Mouse (Mus musculus) lung, adult 18-20 months (tissue): ENCODE measurements around the gene Scarb1.
"Not testable (repeated sequence)": the region's sequence is repeated elsewhere in the genome, so short reads cannot be mapped to it uniquely, and the experiment has no call there.

ENCODE experiments used
- DNase-seq, 2 experiments: peaks; one replicate each; pipeline ENCODE4 v3.0.0; 2022; ENCODE audit warnings: mixed read lengths in 2 of 2

Gene Scarb1

DNA sequence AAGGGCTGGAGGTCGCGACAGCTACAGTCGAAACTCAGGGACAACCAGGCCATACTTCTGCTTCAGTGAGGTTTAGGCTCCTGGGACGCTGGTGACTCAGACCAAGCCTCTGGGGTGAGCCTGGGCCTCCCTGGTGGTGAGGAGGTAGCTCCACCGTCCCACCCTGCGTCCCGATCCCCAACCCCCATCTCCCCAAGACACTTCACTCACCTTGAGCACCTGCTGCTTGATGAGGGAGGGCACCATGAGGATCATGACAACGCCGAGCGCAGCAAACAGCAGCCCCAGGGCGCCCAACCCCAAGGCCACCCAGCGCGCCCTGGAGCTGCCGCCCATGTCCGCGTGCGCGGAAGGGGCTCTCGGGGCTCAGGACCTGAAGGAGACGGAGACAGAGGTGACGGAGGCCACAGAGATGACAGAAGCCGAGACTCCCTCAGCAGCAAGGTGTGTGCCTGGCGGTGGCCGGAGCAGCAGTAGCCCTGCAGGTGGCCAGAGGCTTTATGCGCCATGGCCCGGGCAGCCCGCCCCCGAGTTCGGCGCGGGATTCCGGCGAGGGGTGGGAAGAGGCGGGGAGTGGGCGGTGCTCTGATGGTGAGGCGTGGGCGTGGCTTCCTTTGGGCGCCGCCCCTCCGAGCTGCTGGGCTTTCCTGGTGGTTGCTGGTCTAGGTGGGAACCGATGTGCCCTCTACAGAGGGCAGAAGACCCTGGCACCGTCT, at the start of gene Scarb1:
TSS of gene Scarb1 (minus strand) at position 548 of the 716 bp plus-strand sequence.
- DNase-seq: peak; percentile 85 to 89

DNA sequence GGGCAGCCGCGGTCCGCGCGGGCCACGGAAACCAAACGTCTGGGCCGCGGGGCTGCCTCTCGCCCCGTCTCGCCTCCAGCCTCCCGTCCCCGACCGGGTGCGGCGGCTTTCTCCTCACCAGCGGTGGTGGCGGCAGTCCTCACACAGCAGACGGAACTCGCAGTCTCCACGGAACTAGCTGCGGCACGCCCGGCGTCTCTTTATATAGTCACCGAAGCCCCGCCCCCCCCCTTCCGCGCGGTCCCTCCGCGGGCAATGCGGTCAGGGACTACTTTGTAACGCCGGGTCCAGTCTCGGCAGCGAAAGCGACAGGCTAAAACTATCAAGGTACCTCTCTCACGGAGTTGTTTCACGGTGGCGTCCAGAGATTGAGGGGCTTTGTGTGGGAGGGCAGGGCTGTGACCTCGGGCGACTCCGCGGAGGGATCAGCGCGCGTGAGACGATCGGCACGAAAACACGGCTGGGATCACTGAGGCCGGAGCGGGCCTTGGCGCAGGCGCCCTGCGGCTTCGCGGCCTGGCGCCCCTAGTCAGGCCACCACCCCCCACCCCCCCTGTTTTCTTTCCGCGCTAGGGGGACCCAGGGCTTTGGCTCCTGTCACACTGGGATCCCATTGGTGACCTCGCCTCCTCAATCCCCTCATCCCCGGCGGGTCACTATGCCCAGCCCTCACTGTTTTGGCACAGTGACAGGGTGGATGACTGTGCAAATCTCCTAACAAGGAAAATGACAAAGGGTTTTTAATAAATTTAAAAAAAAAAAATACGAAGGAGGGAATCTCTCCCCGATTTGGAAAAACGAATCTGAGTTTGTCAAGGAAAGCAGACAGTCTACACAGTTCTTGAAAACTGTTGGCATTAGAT, 48.9 kb upstream of the Scarb1 start, which contains the start of gene Ubc:
TSS of gene Ubc (minus strand) at position 624 of the 863 bp plus-strand sequence.
- DNase-seq: peak; percentile 94 to 96

DNA sequence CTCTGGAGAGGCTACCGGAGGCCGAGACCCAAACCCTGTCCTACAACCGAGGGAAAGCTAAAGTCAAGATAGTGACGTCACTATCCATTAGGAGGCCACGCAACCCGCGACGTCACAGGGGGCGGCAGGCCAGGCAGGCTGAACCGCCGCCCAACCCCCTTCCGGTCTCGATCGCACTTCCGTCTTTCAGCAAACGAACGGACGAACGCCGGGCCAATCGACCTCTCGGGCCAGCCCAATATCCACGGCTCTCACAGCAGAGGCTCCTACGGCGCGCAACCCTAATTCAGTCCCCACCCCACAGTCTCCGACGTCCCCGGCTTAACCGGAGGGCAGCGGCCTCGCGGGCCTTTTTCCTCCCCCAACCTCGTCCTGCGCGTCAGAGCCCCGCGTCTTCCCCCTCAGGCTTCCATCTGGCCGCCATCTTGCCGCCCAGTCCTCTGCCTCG, 48.3 kb upstream of the Scarb1 start, which contains the start of gene Gm10382:
TSS of gene Gm10382 (plus strand) at position 192 of the 448 bp plus-strand sequence.
- peak; percentile 86 to 90 for DNase-seq

DNA sequence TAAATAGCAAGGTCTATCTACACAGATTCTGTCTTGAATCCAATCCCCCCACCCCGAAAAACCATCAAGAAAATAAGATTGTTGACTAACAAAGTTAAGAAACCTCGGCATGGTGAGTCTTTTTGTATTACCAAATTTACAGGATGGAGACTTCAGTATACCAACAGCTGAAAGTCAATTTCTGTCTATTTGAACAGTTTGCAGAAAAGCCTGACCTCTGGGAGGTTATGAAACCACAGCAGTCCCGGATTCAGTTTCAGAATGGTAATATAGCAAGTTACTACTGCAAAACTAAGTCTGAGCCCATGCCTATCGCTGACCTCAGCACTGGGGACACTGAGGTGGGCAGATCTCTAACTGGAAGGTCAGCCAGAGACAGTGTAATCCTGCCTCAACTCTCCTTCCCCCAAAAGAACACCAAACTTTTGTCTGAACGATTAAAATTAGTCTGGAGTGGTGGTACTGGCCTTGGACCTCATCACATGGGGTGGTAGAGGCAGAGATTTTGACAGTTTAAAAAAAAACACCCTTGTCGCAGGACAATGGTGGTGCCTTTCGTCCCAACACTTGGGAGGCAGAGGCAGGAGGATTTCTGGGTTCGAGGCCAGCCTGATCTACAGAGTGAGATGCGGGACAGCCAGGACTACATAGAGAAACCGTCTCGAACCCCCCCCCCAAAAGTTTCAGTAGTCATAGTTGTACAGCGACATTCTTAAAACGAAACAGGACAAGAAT, 47.6 kb upstream of the Scarb1 start:
- DNase-seq: no peak

DNA sequence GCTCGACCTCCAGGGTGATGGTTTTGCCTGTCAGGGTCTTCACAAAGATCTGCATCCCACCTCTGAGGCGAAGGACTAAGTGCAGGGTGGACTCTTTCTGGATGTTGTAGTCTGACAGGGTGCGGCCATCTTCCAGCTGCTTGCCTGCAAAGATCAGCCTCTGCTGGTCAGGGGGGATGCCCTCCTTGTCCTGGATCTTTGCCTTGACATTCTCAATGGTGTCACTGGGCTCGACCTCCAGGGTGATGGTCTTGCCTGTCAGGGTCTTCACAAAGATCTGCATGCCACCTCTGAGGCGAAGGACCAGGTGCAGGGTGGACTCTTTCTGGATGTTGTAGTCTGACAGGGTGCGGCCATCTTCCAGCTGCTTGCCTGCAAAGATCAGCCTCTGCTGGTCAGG, 46.4 kb upstream of the Scarb1 start:
- not testable (repeated sequence) for DNase-seq

DNA sequence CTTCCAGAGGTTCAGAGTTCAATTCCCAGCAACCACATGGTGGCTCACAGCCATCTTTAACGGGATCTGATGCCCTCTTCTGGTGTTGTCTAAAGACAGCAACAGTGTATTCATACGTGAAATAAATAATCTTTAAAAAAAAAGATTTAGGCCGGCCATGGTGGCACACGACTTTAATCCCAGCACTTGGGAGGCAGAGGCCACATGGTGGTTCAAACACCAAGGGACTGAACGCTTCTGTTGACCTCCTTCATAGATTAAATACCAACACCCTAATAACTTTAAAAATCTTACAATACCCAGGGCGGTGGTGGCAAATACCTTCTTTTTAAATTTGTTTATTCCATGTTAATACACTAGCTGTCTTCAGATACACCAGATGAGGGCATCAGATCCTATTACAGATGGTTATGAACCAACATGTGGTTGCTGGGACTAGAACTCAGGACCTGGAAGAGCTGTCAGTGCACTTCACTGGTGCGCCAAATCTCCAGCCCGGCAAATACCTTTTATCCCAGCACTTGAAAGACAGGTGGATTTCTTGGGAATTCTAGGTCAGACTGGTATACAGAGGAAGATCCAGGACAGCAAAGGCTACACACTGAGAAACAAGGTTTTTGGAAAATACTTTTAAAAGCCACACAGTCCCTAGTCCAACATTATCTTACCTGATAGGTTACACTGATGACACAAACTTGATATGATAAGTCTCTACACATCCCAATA, 44.5 kb upstream of the Scarb1 start:
- DNase-seq: no peak

DNA sequence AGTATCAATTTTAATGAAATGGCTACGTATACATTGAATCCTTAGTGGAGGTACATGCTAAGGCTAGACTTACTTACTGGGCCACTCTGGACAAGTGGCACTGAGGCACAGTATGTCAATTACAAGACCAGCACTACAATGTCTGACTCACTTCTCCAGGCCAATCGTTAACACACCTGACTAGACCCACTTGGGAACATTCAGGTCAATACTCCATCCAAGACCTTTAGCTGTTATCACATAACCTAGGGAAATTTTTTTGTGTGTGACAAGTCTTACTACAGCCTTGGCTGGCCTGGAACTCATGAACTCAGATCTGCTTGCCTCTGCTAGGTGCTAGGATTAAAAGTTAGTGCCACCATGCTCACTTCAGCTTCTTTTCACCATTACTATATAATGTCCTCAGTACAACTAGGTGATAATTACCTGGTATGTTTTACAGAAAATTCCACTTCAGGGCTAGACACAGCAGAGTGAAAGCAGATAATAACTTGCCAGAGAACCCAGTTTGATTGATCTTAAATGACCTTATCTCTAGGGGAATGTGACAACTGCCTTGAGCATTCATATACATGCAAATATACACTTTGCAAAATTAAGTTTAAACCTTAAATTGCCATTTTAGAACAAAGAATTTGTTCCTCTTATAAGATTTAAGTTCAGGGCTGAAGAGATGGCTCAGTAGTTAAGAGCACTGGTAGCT, 43.8 kb upstream of the Scarb1 start:
- no peak for DNase-seq

DNA sequence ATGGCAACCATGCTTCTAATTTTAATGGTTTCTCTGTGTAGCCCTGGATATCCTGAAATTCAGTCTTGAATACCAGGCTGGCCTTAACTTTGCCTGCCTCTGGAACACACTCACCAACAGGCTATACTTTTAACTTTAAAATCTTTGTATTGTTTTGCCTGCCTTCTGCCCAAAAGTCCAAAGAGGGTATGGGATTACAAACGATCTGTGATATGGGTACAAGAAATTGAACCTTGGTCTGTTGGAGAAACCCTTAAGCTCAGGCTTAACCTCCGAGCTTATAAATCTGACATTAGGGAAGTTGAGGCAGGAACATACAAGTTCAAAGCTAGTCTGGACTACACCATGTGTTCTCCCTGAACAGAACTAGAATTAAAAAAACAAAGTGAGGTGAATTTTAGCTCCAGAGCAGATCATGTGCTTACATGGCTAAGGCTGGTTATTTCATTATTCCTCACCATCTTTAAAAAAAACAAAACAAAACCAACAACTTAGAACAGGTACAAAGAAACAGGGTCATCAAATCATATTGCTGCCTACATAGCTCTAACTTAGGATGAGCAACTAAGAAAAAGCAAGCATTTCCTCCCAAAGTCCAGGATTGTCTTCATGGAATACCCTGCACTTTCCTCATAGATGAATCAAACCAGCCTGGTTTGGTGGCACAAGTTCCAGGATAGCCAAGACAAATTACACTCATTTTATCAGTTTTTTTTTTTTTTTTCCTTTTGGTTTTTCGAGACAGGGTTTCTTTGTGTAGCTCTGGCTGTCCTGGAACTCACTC, 42.9 kb upstream of the Scarb1 start:
- DNase-seq: no peak

DNA sequence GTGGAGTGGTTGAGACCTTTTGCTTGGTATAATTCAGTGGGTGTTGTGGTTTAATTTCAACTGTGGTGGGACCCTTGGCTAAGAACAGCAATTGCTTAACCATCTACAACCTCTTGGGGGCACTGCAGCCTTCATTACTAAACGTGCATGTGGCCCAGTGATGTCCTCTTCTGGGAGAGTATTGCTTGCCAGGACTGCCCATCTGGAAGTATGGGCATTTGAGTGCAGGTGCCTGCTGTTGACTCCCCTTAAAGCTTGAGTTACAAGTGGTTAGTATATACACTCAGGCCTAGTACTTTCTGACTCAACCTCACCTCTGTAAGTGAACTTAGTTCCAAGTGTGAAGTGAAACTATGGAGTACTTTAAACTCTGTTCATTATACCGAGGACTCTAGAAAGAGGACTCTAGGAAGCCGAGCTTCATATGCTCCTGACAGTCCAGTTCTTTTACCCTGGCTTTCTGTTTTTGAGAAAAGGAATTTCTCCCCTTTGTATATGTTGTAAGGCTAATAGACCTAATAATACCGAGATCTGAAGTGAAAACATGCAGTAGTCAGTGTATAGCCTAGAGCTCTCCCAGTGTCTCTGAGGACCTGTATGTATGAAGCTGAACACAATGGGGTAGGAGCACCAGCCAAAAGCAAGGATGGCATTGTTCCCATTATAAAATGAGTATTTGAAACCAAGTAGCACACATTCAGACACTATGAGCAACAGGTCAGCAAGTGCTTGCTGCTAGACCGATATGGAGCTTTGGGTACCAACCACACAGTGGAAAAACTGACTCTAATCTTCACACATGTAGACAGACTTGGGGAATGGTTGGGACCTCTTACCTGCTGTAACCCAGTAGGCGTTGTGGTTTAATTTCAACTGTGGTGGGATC, 42.0 kb upstream of the Scarb1 start:
- DNase-seq: peak; percentile 50 to 70

DNA sequence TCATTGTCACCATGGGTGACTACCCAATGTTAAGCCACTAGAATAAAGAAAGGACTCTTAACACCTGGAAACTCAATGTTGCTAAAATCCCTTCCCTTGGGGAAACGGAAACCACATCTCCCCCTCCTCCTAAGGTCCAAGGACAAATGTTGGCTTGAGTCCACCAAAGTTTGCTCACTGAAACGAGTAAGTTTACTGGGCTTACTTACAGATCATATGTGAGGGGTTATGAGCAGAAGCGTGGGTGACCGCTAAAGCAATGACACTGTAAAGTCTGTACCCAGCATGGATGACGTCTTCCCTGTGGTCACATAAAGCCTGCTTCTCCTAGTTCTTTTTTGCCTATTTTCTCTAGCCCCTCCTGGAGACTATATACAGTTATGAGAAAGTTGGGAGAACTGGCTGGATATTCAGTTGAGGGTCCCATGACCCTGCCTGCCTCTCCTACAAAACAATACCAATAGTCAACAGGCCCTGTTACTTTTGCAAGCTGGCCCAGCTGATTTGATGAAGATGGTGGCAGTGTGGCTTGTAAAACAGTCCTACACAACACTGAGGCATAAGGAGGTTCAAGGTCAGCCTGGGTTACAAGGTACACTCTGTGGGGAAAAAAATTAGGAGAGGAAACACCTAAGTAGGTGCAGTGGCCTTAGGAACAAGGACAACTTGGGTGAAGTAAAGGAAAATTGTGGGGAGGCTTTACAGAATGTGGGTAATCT, 41.2 kb upstream of the Scarb1 start:
- no peak for DNase-seq

DNA sequence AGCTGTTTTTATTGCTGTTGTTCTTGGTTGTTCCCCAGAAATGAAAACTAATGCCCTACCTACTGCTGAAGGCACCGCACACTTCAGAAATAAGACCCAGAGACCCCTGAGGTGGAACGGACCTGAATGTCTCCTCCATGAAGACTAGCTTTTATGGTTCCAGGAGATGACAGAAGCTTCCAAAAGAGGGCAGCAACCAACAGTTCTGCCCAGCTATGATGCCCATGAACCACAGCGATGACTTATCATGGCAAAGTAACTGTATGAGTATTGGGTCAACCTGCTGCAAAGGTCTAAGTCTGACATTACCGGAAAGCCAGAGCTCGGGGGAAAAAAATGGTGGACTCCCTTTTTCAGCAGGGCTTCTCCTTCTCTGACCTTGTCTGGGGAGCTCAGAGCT, 38.0 kb upstream of the Scarb1 start:
- no peak for DNase-seq

DNA sequence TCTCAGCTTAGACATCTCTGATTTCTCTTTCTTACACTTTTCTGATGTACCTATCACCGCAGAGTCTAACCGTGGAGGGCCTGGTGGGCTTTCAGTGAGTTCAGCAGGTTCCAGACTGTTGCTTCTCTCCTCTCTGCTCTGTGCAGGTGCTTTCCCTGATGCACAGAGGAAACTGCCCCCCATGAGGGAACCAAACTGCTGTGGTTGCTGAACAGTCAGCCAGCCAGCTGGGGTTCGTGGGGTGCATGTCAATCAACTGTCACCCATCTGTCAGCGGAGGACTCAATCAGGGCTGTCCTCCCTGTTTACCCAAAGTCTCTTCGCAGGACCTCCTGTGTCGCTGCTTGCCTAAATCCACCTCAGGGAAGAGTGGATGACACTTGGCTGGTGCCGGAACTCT, 36.3 kb upstream of the Scarb1 start:
- no peak for DNase-seq

DNA sequence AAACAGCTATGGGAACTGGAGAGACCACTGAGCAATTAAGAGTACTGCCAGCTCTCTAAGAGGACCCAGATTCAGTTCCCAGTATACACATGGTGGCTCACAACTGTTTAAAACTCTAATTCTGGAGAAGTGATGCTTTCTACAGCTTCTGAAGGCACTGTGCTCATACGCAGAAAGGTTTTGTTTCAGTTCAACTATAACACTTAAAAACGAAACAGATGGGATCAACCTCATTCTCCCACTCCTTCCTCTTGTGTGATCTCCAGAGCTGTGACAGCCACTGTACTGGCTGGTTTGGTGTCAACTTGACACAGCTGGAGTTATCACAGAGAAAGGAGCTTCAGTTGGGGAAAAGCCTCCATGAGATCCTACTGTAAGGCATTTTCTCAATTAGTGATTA, 35.0 kb upstream of the Scarb1 start:
- no peak for DNase-seq

DNA sequence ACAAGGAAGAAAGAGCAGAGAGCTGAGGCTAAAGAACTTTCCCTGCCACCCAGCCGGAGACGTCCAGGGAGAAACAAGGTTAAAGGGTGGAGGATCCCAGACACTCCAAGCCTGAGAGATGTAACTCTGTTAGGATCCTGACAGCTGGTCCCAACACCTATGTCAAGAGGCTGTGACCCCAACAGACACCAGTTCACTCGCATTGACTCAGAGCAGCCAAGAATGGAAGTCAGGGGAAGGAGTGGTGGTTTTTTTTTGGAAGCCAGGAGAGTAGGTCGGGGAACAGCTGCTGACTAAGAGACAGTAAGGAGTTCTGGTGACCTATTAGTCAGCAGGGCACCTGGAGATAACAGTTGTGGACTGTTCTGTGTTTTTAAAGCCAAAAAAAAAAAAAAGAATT, 31.1 kb upstream of the Scarb1 start:
- no peak for DNase-seq

DNA sequence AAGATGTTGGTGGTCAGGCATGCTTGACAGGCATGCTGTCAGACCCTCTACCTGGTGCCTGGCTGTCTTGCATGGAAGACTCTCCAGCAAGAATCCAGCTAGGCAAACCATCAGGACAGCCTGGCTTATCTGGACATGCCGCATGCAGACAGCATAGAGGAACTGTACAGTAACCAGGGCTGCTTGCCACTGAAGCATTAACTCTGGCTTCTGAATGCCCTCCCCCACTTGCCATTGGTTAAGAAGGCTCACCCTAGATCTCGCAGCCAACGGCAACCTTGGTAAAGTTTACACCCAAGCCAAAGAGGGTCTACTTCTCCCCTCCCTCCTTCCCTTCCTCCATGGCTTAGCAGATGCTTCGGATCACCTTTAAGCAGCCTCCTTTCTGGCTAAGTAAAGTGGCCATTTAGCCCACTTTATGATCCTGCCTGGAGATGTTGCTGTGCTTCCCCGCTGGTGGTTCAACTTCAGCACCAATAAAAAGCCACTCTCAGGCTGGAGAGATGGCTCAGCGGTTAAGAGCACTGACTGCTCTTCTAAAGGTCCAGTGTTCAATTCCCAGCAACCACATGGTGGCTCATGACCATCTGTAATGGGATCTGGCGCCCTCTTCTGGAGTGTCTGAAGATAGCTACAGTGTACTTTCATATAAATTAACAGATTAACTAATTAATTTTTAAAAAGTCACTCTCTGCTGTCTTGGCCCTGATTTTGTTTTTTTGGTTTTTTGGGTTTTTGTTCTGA, 30.2 kb upstream of the Scarb1 start:
- no peak for DNase-seq

DNA sequence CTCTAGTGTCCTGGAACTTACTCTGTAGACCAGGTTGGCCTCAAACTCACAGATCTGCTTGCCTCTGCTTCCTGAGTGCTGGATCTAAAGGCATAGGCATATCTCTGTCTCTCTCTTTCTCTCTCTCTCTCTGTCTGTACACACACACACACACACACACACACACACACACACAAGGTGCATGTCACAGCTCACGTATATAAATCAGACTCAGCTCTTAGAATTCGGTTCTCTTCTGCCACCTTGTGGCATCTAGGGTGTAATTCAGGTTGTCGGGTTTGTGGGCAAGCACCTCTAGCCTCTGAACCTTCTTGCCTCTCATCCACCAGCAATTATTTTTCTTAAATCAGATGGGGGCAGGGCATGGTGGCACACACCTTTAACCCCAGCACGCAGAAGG, 27.7 kb upstream of the Scarb1 start:
- DNase-seq: peak; percentile 61 to 66

DNA sequence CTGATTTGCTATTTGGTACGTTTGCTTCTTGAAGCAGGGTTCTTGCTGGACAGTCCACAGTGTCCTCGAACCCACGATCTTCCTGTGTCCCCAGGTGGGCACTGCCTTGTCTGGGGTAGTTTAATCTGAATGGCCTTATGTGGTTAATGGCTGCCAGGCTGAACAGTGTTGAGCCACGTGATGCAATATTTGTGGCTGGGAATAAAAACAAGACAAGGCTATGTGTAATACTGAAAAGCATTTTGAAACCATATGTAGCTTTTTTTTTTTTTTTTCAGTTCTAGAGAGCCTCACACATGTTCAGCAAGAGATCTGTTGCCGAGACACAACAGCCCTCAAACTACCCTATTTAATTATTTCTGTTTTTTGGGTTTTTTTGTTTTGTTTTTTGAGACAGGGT, 27.3 kb upstream of the Scarb1 start:
- DNase-seq: no peak

DNA sequence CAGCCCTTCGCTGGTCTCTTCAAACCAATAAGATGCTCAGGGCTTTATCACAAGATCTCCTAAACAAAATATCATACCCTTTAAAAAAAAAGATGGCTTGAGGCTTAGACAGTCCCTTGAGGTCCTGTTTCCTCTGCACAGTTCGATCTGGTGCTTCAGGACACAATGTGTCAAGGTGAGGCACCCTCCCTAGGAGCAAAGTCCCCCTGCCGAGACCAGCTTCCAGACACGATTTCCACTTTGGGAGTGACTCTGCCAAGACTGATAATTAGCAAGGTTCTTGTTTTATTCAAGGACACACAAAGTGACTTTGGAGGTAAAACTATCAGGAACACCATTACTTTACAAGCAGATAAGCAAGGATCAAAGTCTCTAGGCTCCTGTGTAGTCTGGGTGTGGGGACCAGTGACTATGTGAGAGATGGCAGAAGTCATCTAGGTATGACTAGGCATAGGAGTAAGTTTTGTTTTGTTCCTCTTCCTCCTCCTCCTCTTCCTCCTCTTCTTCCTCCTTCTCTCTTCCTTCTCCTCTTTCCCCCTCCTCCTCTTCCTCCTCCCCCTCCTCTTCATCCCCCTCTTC, 24.0 kb upstream of the Scarb1 start:
- DNase-seq: no peak
